19 mouse cellular contexts compared by ENCODE assay signal in the genomic region with DNA sequence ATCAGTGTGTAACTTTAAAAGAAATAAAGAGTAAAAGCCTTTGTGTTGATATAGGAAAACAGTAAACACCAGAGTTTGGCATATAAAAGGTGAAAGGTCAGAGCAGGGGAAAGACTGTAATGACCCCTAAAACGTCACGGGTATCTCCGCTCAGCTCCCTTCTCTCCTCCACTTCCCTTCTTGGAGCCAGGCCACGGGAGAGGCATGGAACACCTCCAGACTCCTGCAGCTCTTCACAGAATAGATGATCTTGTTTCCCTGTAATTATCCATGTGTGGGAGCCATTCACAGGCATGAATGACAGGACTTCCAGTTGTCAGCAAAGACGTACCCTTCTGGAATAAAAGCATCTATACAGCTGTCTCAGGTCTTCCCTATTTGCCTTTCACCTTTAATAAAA. TPM values are rescaled to one million over a fixed set of nuclear protein-coding genes. Genes with fewer than 3 reads are reported as not detected.
DNase-seq lines count a peak whose midpoint lies in the region; ATAC-seq lines count a peak whose summit lies in the region.
"Had no signal": no experiment of that assay in that cellular context is flagged by ENCODE, and none has a peak within 500 bp of the region (broad histone marks: within the 10 kb centered on the region; RNA-seq: fewer than 3 reads in every experiment).

No protein-coding gene starts in this region.

- no peaks in the 10 kb centered on the region for H3K9me3 ChIP-seq in forebrain, embryonic 14.5 days (replicated peaks; ENCODE audit: control insufficient read depth, low read length)
- H3K9me3 ChIP-seq in forebrain, embryonic 11.5 days (ENCODE audit: control insufficient read depth, low read length): no peaks in the 10 kb centered on the region
- H3K9me3 ChIP-seq: embryonic facial prominence, embryonic 10.5 days; forebrain, embryonic 15.5 days; heart, embryonic 13.5 days; hindbrain, embryonic 13.5 days had no signal

- H3K27ac ChIP-seq in forebrain, embryonic 14.5 days (ENCODE audit: low read depth, low read length): no peak overlapping the region
- no peak overlapping the region for H3K27ac ChIP-seq in forebrain, embryonic 11.5 days (ENCODE audit: low read depth, low read length)
- H3K27ac ChIP-seq: embryonic facial prominence, embryonic 10.5 days; forebrain, embryonic 15.5 days; heart, adult 2 months; heart, embryonic 13.5 days; hindbrain, embryonic 13.5 days; hindbrain, postnatal 0 days; kidney, postnatal 0 days had no signal

- 45% methylated on average over 5 of the region's 5 CpGs for WGBS in forebrain, embryonic 14.5 days
- WGBS in forebrain, embryonic 11.5 days: 73% methylated on average over 5 of the region's 5 CpGs

- DNase-seq in forebrain, embryonic 14.5 days (ENCODE audit: low spot score): peak; percentile 13
- DNase-seq in forebrain, embryonic 11.5 days (ENCODE audit: low spot score): no peak
- DNase-seq in gastrocnemius, postnatal 14 days: peak; percentile 15
- no peak for DNase-seq in gastrocnemius, postnatal 10 days
- peak; percentile 8 for DNase-seq in left cerebral cortex, postnatal 4 days
- DNase-seq in left cerebral cortex, postnatal 36 days (ENCODE audit: low spot score in 2 of 2): no peak
- DNase-seq in spleen, adult 12 weeks (ENCODE audit: low spot score): no peak
- DNase-seq: adrenal gland, adult 8-10 months; adrenal gland, postnatal 36 days; cerebellum, adult 2 months; heart, adult 2 months; kidney, adult 11 months; kidney, adult 9 months had no signal

- H3K27me3 ChIP-seq in forebrain, embryonic 14.5 days (replicated peaks; ENCODE audit: control insufficient read depth, insufficient read depth, low read length): no peaks in the 10 kb centered on the region
- no peaks in the 10 kb centered on the region for H3K27me3 ChIP-seq in forebrain, embryonic 11.5 days (ENCODE audit: control insufficient read depth, insufficient read depth, low read length)
- H3K27me3 ChIP-seq: forebrain, embryonic 15.5 days; heart, embryonic 13.5 days; hindbrain, embryonic 13.5 days had no signal

- no peak overlapping the region for H3K4me3 ChIP-seq in forebrain, embryonic 14.5 days (ENCODE audit: low read depth, low read length)
- no peak overlapping the region for H3K4me3 ChIP-seq in forebrain, embryonic 11.5 days (ENCODE audit: low read depth, low read length)
- H3K4me3 ChIP-seq: embryonic facial prominence, embryonic 10.5 days; forebrain, embryonic 15.5 days; heart, adult 2 months; heart, embryonic 13.5 days; hindbrain, embryonic 13.5 days had no signal

- no peaks in the 10 kb centered on the region for H3K4me1 ChIP-seq in forebrain, embryonic 14.5 days (ENCODE audit: control insufficient read depth, insufficient read depth, low read length)
- no peaks in the 10 kb centered on the region for H3K4me1 ChIP-seq in forebrain, embryonic 11.5 days (replicated peaks; ENCODE audit: control insufficient read depth, insufficient read depth, low read length)
- H3K4me1 ChIP-seq: hindbrain, embryonic 13.5 days had no signal

- no peak for ATAC-seq in forebrain, embryonic 14.5 days
- no peak for ATAC-seq in forebrain, embryonic 11.5 days (replicated peaks; ENCODE audit: low FRiP score)
- ATAC-seq: forebrain, embryonic 15.5 days; hindbrain, postnatal 0 days had no signal

- no peak overlapping the region for H3K4me2 ChIP-seq in forebrain, embryonic 14.5 days (ENCODE audit: low read length)
- no peak overlapping the region for H3K4me2 ChIP-seq in forebrain, embryonic 11.5 days (ENCODE audit: low read depth, low read length, severe bottlenecking)
- H3K4me2 ChIP-seq: forebrain, embryonic 15.5 days; heart, embryonic 13.5 days; hindbrain, embryonic 13.5 days had no signal

- H3K9ac ChIP-seq in forebrain, embryonic 14.5 days (ENCODE audit: low read length): no peak overlapping the region
- H3K9ac ChIP-seq in forebrain, embryonic 11.5 days (ENCODE audit: low read length): no peak overlapping the region
- H3K9ac ChIP-seq: forebrain, embryonic 15.5 days; heart, embryonic 13.5 days; hindbrain, embryonic 13.5 days had no signal

- intact Hi-C loops in gastrocnemius, postnatal 14 days (cut with DNase I; ENCODE audit: low total_unique reads): no loop called here
- intact Hi-C loops in left cerebral cortex, postnatal 4 days (cut with DNase I): no loop called here
- intact Hi-C loops in left cerebral cortex, postnatal 36 days (cut with DNase I): no loop called here

- no peaks in the 10 kb centered on the region for H3K36me3 ChIP-seq in forebrain, embryonic 14.5 days (ENCODE audit: control insufficient read depth, insufficient read depth, low read length)
- H3K36me3 ChIP-seq in forebrain, embryonic 11.5 days (ENCODE audit: control insufficient read depth, insufficient read depth, low read length): no peaks in the 10 kb centered on the region
- H3K36me3 ChIP-seq: embryonic facial prominence, embryonic 10.5 days; forebrain, embryonic 15.5 days; heart, embryonic 13.5 days; hindbrain, embryonic 13.5 days had no signal

RNA-seq across cellular contexts. Expression of a gene that starts 55.3 kb away (rescaled TPM):
- 3.3 and 4.6 TPM in 2 replicates for polyA plus RNA-seq in forebrain, embryonic 14.5 days (2014; fragmentation: Nextera tagmentation; extraction: Ambion mirVana)
- polyA plus RNA-seq in forebrain, embryonic 11.5 days (2014; fragmentation: Nextera tagmentation; extraction: Ambion mirVana): 1.8 and 1.9 TPM in 2 replicates
- 10 to 100 TPM; 24.3 to 35.9 TPM for total RNA-seq in gastrocnemius, postnatal 14 days (2021)
- 10 to 100 TPM; 25.6 to 38.3 TPM for total RNA-seq in gastrocnemius, postnatal 10 days (2021)
- total RNA-seq in left cerebral cortex, postnatal 4 days (2021): 1 to 10 TPM; 7.6 to 8.9 TPM
- total RNA-seq in left cerebral cortex, postnatal 36 days (2021): 1 to 10 TPM; 5.2 to 5.5 TPM

Comparison
In these comparisons a context has a peak if more than half of its experiments do, and no peak if none do; other contexts are left out.
1. DNase-seq: peak in forebrain, embryonic 14.5 days (single experiment), gastrocnemius, postnatal 14 days (single experiment) and left cerebral cortex, postnatal 4 days (single experiment); none in forebrain, embryonic 11.5 days (single experiment), gastrocnemius, postnatal 10 days (single experiment), left cerebral cortex, postnatal 36 days (0 of 2) and spleen, adult 12 weeks (single experiment).